Mouse (Mus musculus): ENCODE results near the gene Tdrd7. TPM values are rescaled to one million over a fixed set of nuclear protein-coding genes. Genes with fewer than 3 reads are reported as not detected.

Gene Tdrd7
- polyA plus RNA-seq (2012; ENCODE audit: low replicate concordance): 2.9 and 3.2 TPM in 2 replicates

DNA sequence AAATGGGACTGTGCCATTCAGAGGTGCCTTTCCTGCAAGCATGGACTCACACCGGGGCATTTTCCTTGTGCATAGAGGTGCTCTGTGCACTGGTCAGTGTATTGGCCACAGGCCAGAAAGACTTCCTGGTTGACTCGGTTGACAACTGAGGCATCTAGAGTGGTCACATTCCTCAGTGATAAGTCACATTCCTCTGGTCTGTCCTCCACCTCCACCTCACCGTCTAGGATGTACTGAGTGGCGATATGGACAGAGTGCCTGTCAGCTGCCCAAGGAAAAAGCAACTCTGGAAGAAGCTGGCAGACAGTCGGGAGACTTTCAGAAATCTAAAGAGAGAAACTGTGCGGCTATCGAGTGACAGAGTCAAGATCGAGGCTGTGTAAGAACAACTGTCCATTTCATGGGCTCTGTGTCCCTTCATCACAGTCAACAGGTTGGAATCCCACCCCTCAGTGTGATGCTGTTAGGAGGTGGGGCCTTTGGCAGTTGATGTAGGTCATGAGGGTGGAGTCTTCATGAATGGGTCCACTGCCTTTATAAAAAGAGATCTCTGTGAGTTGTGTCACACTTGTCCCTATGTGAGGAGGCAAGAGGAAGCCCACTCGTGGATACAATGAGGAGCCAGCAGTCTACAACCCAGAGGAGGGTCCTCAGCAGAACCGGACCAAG lies at the start of gene Tdrd7:
TSS of gene Tdrd7 (plus strand) at position 564 of the 669 bp plus-strand sequence.

DNA sequence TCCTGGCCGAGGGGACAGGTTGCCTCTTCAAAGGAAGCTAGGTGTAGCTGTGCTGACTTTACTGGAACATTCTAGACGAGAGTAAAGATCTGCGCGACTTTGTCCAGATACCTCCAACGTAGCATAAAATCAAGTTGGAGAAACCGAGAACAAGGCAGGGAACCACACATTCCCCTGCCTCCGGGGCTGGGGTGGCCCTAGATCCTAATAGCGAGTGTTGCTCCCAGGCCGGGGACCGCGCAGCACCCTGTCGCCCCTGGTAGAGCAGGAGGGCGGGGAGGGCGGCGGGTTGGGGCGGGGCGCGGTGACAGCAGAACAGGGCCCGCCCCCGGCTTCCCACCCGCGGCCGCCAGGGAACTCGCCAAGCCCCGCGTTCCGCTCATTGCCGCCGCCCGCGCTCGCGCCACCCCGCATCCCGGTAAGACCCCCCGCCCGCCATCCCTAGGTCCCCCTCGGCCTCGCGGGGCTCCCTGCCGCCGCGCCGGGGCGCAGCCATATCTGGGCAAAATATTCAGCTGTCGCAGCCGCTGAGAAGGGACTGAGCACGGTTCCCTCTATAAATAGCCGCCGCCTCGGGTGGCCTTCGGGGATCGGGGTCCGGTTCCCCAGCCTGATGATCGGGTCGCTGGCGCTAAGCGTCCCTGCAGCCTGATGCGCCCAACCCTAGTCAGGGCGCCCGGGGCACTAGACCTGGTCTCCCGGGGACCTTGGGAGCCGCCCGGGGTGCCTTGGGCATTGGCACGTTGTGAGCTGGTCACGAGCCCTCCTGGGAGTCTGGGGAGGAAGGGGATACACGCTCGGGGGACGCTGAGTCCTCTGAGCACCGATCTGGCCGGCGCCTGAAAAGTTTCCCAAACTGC lies 74.0 kb downstream of the Tdrd7 start, which contains the start of gene Tmod1:
TSS of gene Tmod1 (plus strand) at position 44 of the 860 bp plus-strand sequence.

Other genes with a start within 250 kb of the Tdrd7 start
- 5.9 and 8.5 TPM in 2 replicates for gene Aldh1b1, start 166.3 kb upstream of the Tdrd7 start, polyA plus RNA-seq (2012; ENCODE audit: low replicate concordance)
- gene Igfbpl1, start 138.4 kb upstream of the Tdrd7 start, polyA plus RNA-seq (2012; ENCODE audit: low replicate concordance): not detected in 2 replicates
- 0.34 and 1.1 TPM in 2 replicates for gene Stra6l, start 116.7 kb upstream of the Tdrd7 start, polyA plus RNA-seq (2012; ENCODE audit: low replicate concordance)
- 0.03 TPM in 1 of 2 replicates, not detected in the other for gene Ccdc180, start 75.0 kb upstream of the Tdrd7 start, polyA plus RNA-seq (2012; ENCODE audit: low replicate concordance)
- gene Tmod1, start 73.6 kb downstream of the Tdrd7 start, polyA plus RNA-seq (2012; ENCODE audit: low replicate concordance): 0.38 and 8.0 TPM in 2 replicates
- 5.9 and 10.1 TPM in 2 replicates for gene Ncbp1, start 173.3 kb downstream of the Tdrd7 start, polyA plus RNA-seq (2012; ENCODE audit: low replicate concordance)
- 17.9 and 20.1 TPM in 2 replicates for gene Tstd2, start 173.4 kb downstream of the Tdrd7 start, polyA plus RNA-seq (2012; ENCODE audit: low replicate concordance)
- 37.8 and 62.5 TPM in 2 replicates for gene Xpa, start 231.0 kb downstream of the Tdrd7 start, polyA plus RNA-seq (2012; ENCODE audit: low replicate concordance)